Mouse (Mus musculus) CH12.LX (cell line): ENCODE results near the gene Svs1. TPM values are rescaled to one million over a fixed set of nuclear protein-coding genes. Genes with fewer than 3 reads are reported as not detected.
"Not testable (repeated sequence)": the region's sequence is repeated elsewhere in the genome, so short reads cannot be mapped to it uniquely, and the experiment has no call there.

ENCODE experiments used
- DNase-seq: peaks from one replicate; pipeline ENCODE4 v3.0.0-alpha.2; 2013; ENCODE audit errors: extremely low read depth
- H3K27ac ChIP-seq: 2 replicates; pipeline ENCODE4 v1.5.1; 2012; ENCODE audit warnings: low read depth, mild to moderate bottlenecking, control low read depth, moderate library complexity; ENCODE audit not compliant: insufficient read depth
- H3K27me3 ChIP-seq: replicated peaks from 2 replicates; pipeline ENCODE3; 2012; ENCODE audit warnings: inconsistent platforms
- H3K36me3 ChIP-seq, 2 experiments: replicated peaks in 1 of 2; 2 replicates each; pipeline versions ENCODE3 to v1.6.1; 2012; ENCODE audit warnings: inconsistent platforms in 1 of 2, low read length in 1 of 2, mild to moderate bottlenecking in 1 of 2, mixed read lengths in 1 of 2, moderate library complexity in 1 of 2; ENCODE audit not compliant: control insufficient read depth in 1 of 2, insufficient read depth in 1 of 2
- H3K4me1 ChIP-seq, 2 experiments: 2 replicates each; pipeline ENCODE4 v1.6.1; 2012; ENCODE audit warnings: inconsistent platforms in 1 of 2, moderate library complexity in 1 of 2; ENCODE audit not compliant: insufficient read depth in 2 of 2, control insufficient read depth in 1 of 2
- H3K4me2 ChIP-seq: 2 replicates; pipeline ENCODE4 v1.6.1; 2012; ENCODE audit warnings: low read depth, mild to moderate bottlenecking, control low read depth; ENCODE audit not compliant: poor library complexity, insufficient read depth, severe bottlenecking
- H3K4me3 ChIP-seq, 3 experiments: fragments of 150-350 bp in 1 of 3; sonication (generic) in 1 of 3; replicated peaks in 1 of 3; 2 replicates each; pipeline versions ENCODE3 to v1.5.1; 2011 to 2012; ENCODE audit warnings: low read depth in 2 of 3, low read length in 2 of 3, mild to moderate bottlenecking in 2 of 3, moderate library complexity in 2 of 3, control low read depth in 1 of 3, improper control_type of control experiment in 1 of 3, inconsistent platforms in 1 of 3, mixed read lengths in 1 of 3; ENCODE audit not compliant: poor library complexity in 1 of 3
- H3K79me2 ChIP-seq: replicated peaks from 2 replicates; pipeline ENCODE4 v1.6.1; 2012; ENCODE audit warnings: mild to moderate bottlenecking, moderate library complexity; ENCODE audit not compliant: control insufficient read depth, poor library complexity, insufficient read depth, severe bottlenecking; ENCODE audit errors: extremely low read depth
- H3K9ac ChIP-seq: 2 replicates; pipeline ENCODE4 v1.6.1; 2012; ENCODE audit warnings: low read depth, mild to moderate bottlenecking, control low read depth, moderate library complexity; ENCODE audit not compliant: insufficient read depth
- H3K9me3 ChIP-seq: replicated peaks from 2 replicates; pipeline ENCODE3; 2012; ENCODE audit warnings: low read length, inconsistent platforms, mixed read lengths
- BHLHE40 ChIP-seq: IDR thresholded peaks from 2 replicates; pipeline ENCODE4 v1.6.1; 2011; ENCODE audit warnings: mild to moderate bottlenecking, low read depth, low read length, improper control_type of control experiment
- CHD2 ChIP-seq: IDR thresholded peaks from 2 replicates; pipeline ENCODE4 v1.6.1; 2011; ENCODE audit warnings: low read length, improper control_type of control experiment
- CTCF ChIP-seq, 2 experiments: IDR thresholded peaks in 1 of 2; conservative IDR thresholded peaks in 1 of 2; 2 replicates each; pipeline ENCODE4 v1.5.1; 2011 to 2012; ENCODE audit warnings: low read depth in 2 of 2, low read length in 2 of 2, improper control_type of control experiment in 1 of 2, inconsistent platforms in 1 of 2, mild to moderate bottlenecking in 1 of 2, moderate library complexity in 1 of 2
- EP300 ChIP-seq: IDR thresholded peaks from 2 replicates; pipeline ENCODE4 v1.6.1; 2011; ENCODE audit warnings: low read length, improper control_type of control experiment
- GABPA ChIP-seq: IDR thresholded peaks from 2 replicates; pipeline ENCODE4 v1.6.1; 2012; ENCODE audit warnings: low read depth, low read length, improper control_type of control experiment, inconsistent platforms; ENCODE audit not compliant: insufficient replicate concordance
- HCFC1 ChIP-seq: IDR thresholded peaks from 2 replicates; pipeline ENCODE4 v1.6.1; 2012; ENCODE audit warnings: low read depth, mild to moderate bottlenecking, inconsistent platforms, low read length, improper control_type of control experiment
- IRF4 ChIP-seq: IDR thresholded peaks from 2 replicates; pipeline ENCODE4 v1.6.1; 2014; ENCODE audit warnings: low read depth, mild to moderate bottlenecking, inconsistent platforms, low read length, improper control_type of control experiment
- MAZ ChIP-seq: IDR thresholded peaks from 2 replicates; pipeline ENCODE4 v1.6.1; 2012; ENCODE audit warnings: low read depth, mild to moderate bottlenecking, inconsistent platforms, low read length, improper control_type of control experiment, moderate library complexity
- MYC ChIP-seq: IDR thresholded peaks from 2 replicates; pipeline ENCODE4 v1.6.1; 2011; ENCODE audit warnings: low read depth, mild to moderate bottlenecking, improper control_type of control experiment, low read length
- NELFE ChIP-seq: IDR thresholded peaks from 2 replicates; pipeline ENCODE4 v1.6.1; 2011; ENCODE audit warnings: low read depth, low read length, improper control_type of control experiment
- NRF1 ChIP-seq: IDR thresholded peaks from 2 replicates; pipeline ENCODE4 v1.6.1; 2014; ENCODE audit warnings: low read depth, mild to moderate bottlenecking, inconsistent platforms, low read length, improper control_type of control experiment, moderate library complexity
- POLR2A ChIP-seq: IDR thresholded peaks from 2 replicates; pipeline ENCODE4 v1.6.1; 2011; ENCODE audit warnings: low read depth, mild to moderate bottlenecking, improper control_type of control experiment, low read length
- RAD21 ChIP-seq: IDR thresholded peaks from 2 replicates; pipeline ENCODE4 v1.6.1; 2011; ENCODE audit warnings: low read depth, mild to moderate bottlenecking, low read length, improper control_type of control experiment, moderate library complexity
- SIN3A ChIP-seq: IDR thresholded peaks from 2 replicates; pipeline ENCODE4 v1.6.1; 2012; ENCODE audit warnings: low read length, improper control_type of control experiment, inconsistent platforms
- SMC3 ChIP-seq: IDR thresholded peaks from 2 replicates; pipeline ENCODE4 v1.6.1; 2011; ENCODE audit warnings: low read depth, low read length, improper control_type of control experiment
- TBP ChIP-seq: conservative IDR thresholded peaks from 2 replicates; pipeline ENCODE4 v1.6.1; 2011; ENCODE audit warnings: low read depth, low read length, improper control_type of control experiment
- UBTF ChIP-seq: IDR thresholded peaks from 2 replicates; pipeline ENCODE4 v1.6.1; 2012; ENCODE audit warnings: low read depth, mild to moderate bottlenecking, inconsistent platforms, low read length, improper control_type of control experiment, moderate library complexity
- ZC3H11A ChIP-seq: IDR thresholded peaks from 2 replicates; pipeline ENCODE4 v1.6.1; 2012; ENCODE audit warnings: low read depth, mild to moderate bottlenecking, inconsistent platforms, low read length, improper control_type of control experiment
- dilution Hi-C: fragments of 300-500 bp; cut with MboI; formaldehyde crosslinking; loops from 2 replicates; pipeline ENCODE4 v1.14.3; 2020; ENCODE audit warnings: low sequenced_read_pairs; ENCODE audit not compliant: extremely low pct_unique_long_range_greater_than_20kb, extremely low pct_ligation_motif_present
- in situ Hi-C: fragments of 300-500 bp; cut with MboI; formaldehyde crosslinking; loops from 3 replicates; pipeline ENCODE4 v1.14.3; 2019; ENCODE audit warnings: low sequenced_read_pairs, low pct_ligation_motif_present, low pct_unique_long_range_greater_than_20kb, mixed read lengths
- polyA plus RNA-seq: library from polyadenylated mRNA; unstranded; fragments of >175 nt; gene quantifications from 2 replicates; pipeline ENCODE4 v1.2.1, GENCODE M21; 2012; ENCODE audit warnings: low read depth; ENCODE audit not compliant: insufficient read length
- total RNA-seq, 2 experiments: library from RNA; depleted of rRNA; stranded (reverse); fragments of 300-350 nt in 1 of 2; fragments of >200 nt in 1 of 2; gene quantifications; 2 replicates each; pipeline ENCODE4 v1.2.3; 2012 to 2014

Gene Svs1
- total and polyA plus RNA-seq, 3 experiments: not detected

- Histone ChIP-seq H3K9ac (no peak overlapping the region), H3K79me2 (no peaks in the 10 kb centered on the region), H3K27me3 (peaks cover 7% of the 10 kb centered on the region), H3K4me1 (peaks cover 0 to 17% of the 10 kb centered on the region in 2 experiments; a peak in 2 of 4 replicates), H3K27ac (no peak overlapping the region), H3K4me2 (no peak overlapping the region), H3K9me3 (no peaks in the 10 kb centered on the region), H3K36me3 (no peaks in the 10 kb centered on the region), H3K4me3 (no peak overlapping the region)
- TF ChIP-seq CTCF (conservative IDR thresholded peaks at IDR 0.05 in 1 of 2, IDR thresholded peaks at IDR 0.05 in 1 of 2; ENCODE audit: low read depth in 2 of 2, low read length in 2 of 2) (peak in 1 of 2 experiments; percentile 60; a peak in 2 of 4 replicates), SMC3 (peak; percentile 32), RAD21 (peak; percentile 58), HCFC1 (no peak)
- peak; percentile 24 for DNase-seq
- dilution Hi-C loops: no loop called here
- in situ Hi-C loops: loop anchor here (10.0 to 25.0 kb wide), 2 partner anchors 93 to 321 kb away; partner anchors contain the start of genes AI854703 and Gimap8
Measured at GRCm38 (mm10) chr6:48958053-48958452, 28.6 kb upstream of the Svs1 start.

DNA sequence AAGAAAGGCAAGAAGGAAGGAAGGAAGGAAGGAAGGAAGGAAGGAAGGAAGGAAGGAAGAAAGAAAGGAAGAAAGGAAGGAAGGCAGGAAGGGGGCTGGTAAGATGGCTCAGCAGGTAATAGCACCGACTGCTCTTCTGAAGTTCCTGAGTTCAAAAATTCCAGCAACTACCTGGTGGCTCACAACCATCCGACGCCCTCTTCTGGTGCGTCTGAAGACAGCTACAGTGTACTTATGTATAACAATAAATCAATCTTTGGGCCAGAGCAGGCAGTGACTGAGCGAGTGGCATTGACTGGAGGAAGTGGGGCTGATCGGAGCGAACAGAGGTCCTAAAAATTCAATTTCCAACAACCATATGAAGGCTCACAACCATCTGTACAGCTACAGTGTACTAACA, 27.5 kb upstream of the Svs1 start:
- H3K27me3 ChIP-seq, dilution Hi-C loops, H3K9ac ChIP-seq, H3K4me3 ChIP-seq, H3K79me2 ChIP-seq, H3K27ac ChIP-seq, H3K36me3 ChIP-seq, H3K9me3 ChIP-seq, H3K4me2 ChIP-seq: not testable (repeated sequence)
- DNase-seq: peak; percentile 38
- peak; percentile 20 for TF ChIP-seq RAD21
- TF ChIP-seq SMC3: peak; percentile 46
- TF ChIP-seq CTCF (conservative IDR thresholded peaks at IDR 0.05 in 1 of 2, IDR thresholded peaks at IDR 0.05 in 1 of 2; ENCODE audit: low read depth in 2 of 2, low read length in 2 of 2): peak in 1 of 2 experiments; percentile 58; a peak in 2 of 4 replicates
- in situ Hi-C loops: loop anchor here (10.0 to 25.0 kb wide), 2 partner anchors 94 to 322 kb away; partner anchors contain the start of genes AI854703 and Gimap8
- peaks cover 0 to 12% of the 10 kb centered on the region in 2 experiments; a peak in 2 of 4 replicates for H3K4me1 ChIP-seq

DNA sequence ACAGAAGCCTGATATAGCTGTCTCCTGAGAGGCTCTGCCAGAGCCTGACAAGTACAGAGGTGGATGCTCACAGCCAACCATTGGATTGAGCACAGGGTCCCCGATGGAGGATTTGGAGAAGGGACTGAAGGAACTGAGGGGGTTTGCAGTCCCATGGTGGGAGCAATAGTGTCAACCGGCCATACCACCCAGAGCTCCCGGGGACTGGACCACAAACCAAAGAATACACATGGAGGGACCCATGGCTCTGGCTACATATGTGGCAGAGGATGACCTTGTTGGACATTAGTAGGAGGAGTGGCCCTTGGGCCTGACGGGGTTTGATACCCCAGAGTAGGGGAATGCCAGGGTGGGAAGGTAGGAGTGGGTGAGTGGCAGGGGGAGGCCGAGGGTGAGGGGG, 20.0 kb upstream of the Svs1 start:
- H3K27ac ChIP-seq, H3K4me1 ChIP-seq, H3K79me2 ChIP-seq, H3K9me3 ChIP-seq, DNase-seq, H3K36me3 ChIP-seq, dilution Hi-C loops, H3K27me3 ChIP-seq, H3K4me3 ChIP-seq, H3K9ac ChIP-seq, H3K4me2 ChIP-seq: not testable (repeated sequence)
- in situ Hi-C loops: loop anchor here (25.0 kb wide), 1 partner anchor 329 kb away; the partner anchor contains the start of genes AI854703 and Gimap8

GRCm38 (mm10) chr6:48967868-48968267, 18.8 kb upstream of the Svs1 start:
- dilution Hi-C loops: no loop called here
- Histone ChIP-seq H3K9ac (no peak overlapping the region), H3K4me1 (no peaks in the 10 kb centered on the region), H3K27me3 (peaks cover 3% of the 10 kb centered on the region), H3K36me3 (no peaks in the 10 kb centered on the region), H3K79me2 (no peaks in the 10 kb centered on the region), H3K27ac (no peak overlapping the region), H3K9me3 (no peaks in the 10 kb centered on the region), H3K4me2 (no peak overlapping the region), H3K4me3 (no peak overlapping the region)
- in situ Hi-C loops: loop anchor here (25.0 kb wide), 1 partner anchor 331 kb away; the partner anchor contains the start of genes AI854703 and Gimap8
- no peak for DNase-seq
- TF ChIP-seq MYC (no peak), TBP (no peak), NELFE (no peak), GABPA (no peak), SMC3 (no peak), EP300 (no peak), ZC3H11A (no peak), CTCF (conservative IDR thresholded peaks at IDR 0.05 in 1 of 2, IDR thresholded peaks at IDR 0.05 in 1 of 2; ENCODE audit: low read depth in 2 of 2, low read length in 2 of 2) (no peak), CHD2 (no peak), IRF4 (no peak), SIN3A (no peak), HCFC1 (no peak), UBTF (no peak), MAZ (no peak), BHLHE40 (no peak), POLR2A (no peak), NRF1 (no peak)
